Mouse (Mus musculus): Measurements from ENCODE around the gene Hist1h1d. TPM values are rescaled to one million over a fixed set of nuclear protein-coding genes. Genes with fewer than 3 reads are reported as not detected.
"Not testable (repeated sequence)": the region's sequence is repeated elsewhere in the genome, so short reads cannot be mapped to it uniquely, and the experiment has no call there.

Hist1h1d gene
- polyA plus RNA-seq, 1 experiment from 2014 or later, result 0.22 TPM

DNA sequence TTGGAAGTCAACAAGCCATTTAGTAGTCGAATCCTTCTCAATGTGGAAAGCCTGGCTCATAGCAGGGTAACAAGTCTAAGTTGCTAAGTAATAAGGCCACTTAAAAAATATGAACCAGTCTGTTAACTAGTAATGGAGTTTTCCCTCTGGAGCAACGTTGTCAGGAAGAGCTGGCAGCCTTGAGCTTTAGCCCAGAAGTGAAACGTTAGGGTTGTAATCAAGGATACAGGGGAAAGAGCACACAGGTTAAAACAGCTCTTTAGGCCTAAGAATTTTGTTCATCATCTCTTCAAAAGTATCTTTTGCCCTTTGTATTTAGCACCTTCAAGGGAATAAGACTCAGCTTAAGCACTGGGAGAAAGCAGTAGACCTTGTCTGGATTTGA, 2.3 kb upstream of the Hist1h1d start:
- Histone ChIP-seq H3K4me3 (replicated peaks; ENCODE audit: low read depth, low read length) (peak overlapping the region; percentile 38), H3K4me1 (replicated peaks; ENCODE audit: insufficient read depth, low read length) (no peaks in the 10 kb centered on the region), H3K9ac (ENCODE audit: low read depth, low read length) (peak overlapping the region; percentile 58), H3K9me3 (replicated peaks; ENCODE audit: low read length) (no peaks in the 10 kb centered on the region), H3K27ac (peak overlapping the region; percentile 90), H3K27me3 (ENCODE audit: insufficient read depth, low read length) (no peaks in the 10 kb centered on the region), H3K36me3 (ENCODE audit: insufficient read depth, low read length) (no peaks in the 10 kb centered on the region), H3K4me2 (ENCODE audit: low read length) (peak overlapping the region; percentile 62)
- WGBS, result under 1% methylated on average over 3 of the region's 3 CpGs
- DNase-seq (ENCODE audit: low spot score), result peak; percentile 49
- no peak for TF ChIP-seq CTCF (IDR thresholded peaks at IDR 0.05; ENCODE audit: low read depth)
- no peak for ATAC-seq (replicated peaks; ENCODE audit: low FRiP score, low read depth)

- ATAC-seq (replicated peaks; ENCODE audit: low FRiP score, low read depth), result peak; percentile 78
- not testable (repeated sequence) for H3K4me1 ChIP-seq (replicated peaks; ENCODE audit: insufficient read depth, low read length); H3K27me3 ChIP-seq (ENCODE audit: insufficient read depth, low read length); H3K36me3 ChIP-seq (ENCODE audit: insufficient read depth, low read length); H3K9me3 ChIP-seq (replicated peaks; ENCODE audit: low read length)
- Histone ChIP-seq H3K4me3 (replicated peaks; ENCODE audit: low read depth, low read length) (peak within 1 kb of the TSS; percentile 38), H3K27ac (peak within 1 kb of the TSS; percentile 90), H3K4me2 (ENCODE audit: low read length) (peak within 1 kb of the TSS; percentile 62), H3K9ac (ENCODE audit: low read depth, low read length) (peak within 1 kb of the TSS; percentile 58)
- WGBS, result under 1% methylated on average over 47 of the region's 47 CpGs
- TF ChIP-seq CTCF (IDR thresholded peaks at IDR 0.05; ENCODE audit: low read depth), result peak; percentile 62
- DNase-seq (ENCODE audit: low spot score), result peak; percentile 99
Observed at GRCm38 (mm10) chr13:23551146-23551834, 1.8 kb upstream of the Hist1h1d start, which contains the start of gene Hist1h4f. TSS of gene Hist1h4f (minus strand) at chr13:23551648.

- no peaks in the 10 kb centered on the region for H3K9me3 ChIP-seq (replicated peaks; ENCODE audit: low read length)
- no peak for ATAC-seq (replicated peaks; ENCODE audit: low FRiP score, low read depth)
- TF ChIP-seq CTCF (IDR thresholded peaks at IDR 0.05; ENCODE audit: low read depth), result no peak
- H3K27me3 ChIP-seq (ENCODE audit: insufficient read depth, low read length), result no peaks in the 10 kb centered on the region
- H3K9ac ChIP-seq (ENCODE audit: low read depth, low read length), result peak overlapping the region; percentile 58; the same call in 1 of the 2 replicates
- no peaks in the 10 kb centered on the region for H3K4me1 ChIP-seq (replicated peaks; ENCODE audit: insufficient read depth, low read length)
- peak overlapping the region; percentile 38; the same call in 1 of the 2 replicates for H3K4me3 ChIP-seq (replicated peaks; ENCODE audit: low read depth, low read length)
- peak overlapping the region; percentile 90 for H3K27ac ChIP-seq
- H3K4me2 ChIP-seq (ENCODE audit: low read length), result peak overlapping the region; percentile 62
- 47% methylated on average over 8 of the region's 8 CpGs for WGBS
- no peak for DNase-seq (ENCODE audit: low spot score)
- no peaks in the 10 kb centered on the region for H3K36me3 ChIP-seq (ENCODE audit: insufficient read depth, low read length)
Observed at GRCm38 (mm10) chr13:23551931-23552914, 839 bp upstream of the Hist1h1d start.

- WGBS, result 19% methylated on average over 9 of the region's 9 CpGs
- Histone ChIP-seq H3K4me1 (replicated peaks; ENCODE audit: insufficient read depth, low read length) (no peaks in the 10 kb centered on the region), H3K9ac (ENCODE audit: low read depth, low read length) (peak overlapping the region; percentile 88), H3K4me2 (ENCODE audit: low read length) (peak overlapping the region; percentile 95), H3K27me3 (ENCODE audit: insufficient read depth, low read length) (no peaks in the 10 kb centered on the region), H3K27ac (peak overlapping the region; percentile 98), H3K4me3 (replicated peaks; ENCODE audit: low read depth, low read length) (peak overlapping the region; percentile 44), H3K36me3 (ENCODE audit: insufficient read depth, low read length) (no peaks in the 10 kb centered on the region), H3K9me3 (replicated peaks; ENCODE audit: low read length) (no peaks in the 10 kb centered on the region)
- DNase-seq (ENCODE audit: low spot score), result no peak
- ATAC-seq (replicated peaks; ENCODE audit: low FRiP score, low read depth), result no peak
- no peak for TF ChIP-seq CTCF (IDR thresholded peaks at IDR 0.05; ENCODE audit: low read depth)
Observed at GRCm38 (mm10) chr13:23554393-23554792, 1.3 kb downstream of the Hist1h1d start.

DNA sequence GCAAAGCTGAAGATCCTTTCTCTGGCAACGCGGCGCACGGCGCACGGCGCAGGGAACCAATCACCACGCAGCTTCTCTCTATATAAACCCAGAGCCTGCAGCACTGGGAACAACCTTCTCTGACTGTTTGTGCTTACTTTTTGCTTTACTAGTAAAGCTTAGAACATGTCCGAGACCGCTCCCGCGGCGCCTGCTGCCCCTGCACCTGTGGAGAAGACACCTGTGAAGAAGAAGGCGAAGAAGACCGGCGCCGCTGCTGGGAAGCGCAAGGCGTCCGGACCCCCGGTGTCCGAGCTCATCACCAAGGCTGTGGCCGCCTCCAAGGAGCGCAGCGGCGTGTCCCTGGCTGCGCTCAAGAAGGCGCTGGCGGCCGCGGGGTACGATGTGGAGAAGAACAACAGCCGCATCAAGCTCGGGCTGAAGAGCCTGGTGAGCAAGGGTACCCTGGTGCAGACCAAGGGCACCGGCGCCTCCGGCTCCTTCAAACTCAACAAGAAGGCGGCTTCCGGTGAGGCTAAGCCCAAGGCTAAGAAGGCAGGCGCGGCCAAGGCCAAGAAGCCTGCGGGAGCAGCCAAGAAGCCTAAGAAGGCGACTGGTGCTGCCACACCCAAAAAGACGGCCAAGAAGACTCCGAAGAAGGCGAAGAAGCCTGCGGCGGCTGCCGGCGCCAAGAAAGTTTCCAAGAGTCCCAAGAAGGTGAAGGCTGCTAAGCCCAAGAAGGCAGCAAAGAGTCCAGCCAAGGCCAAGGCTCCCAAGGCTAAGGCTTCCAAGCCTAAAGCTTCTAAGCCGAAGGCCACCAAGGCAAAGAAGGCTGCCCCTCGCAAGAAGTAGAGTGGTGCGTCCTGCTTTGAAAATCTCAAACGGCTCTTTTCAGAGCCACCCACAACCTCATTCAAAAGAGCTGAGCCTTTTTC, 2.1 kb downstream of the Hist1h1d start:
- WGBS, result under 1% methylated on average over 54 of the region's 54 CpGs
- H3K9me3 ChIP-seq (replicated peaks; ENCODE audit: low read length), result no peaks in the 10 kb centered on the region
- peak overlapping the region; percentile 44 for H3K4me3 ChIP-seq (replicated peaks; ENCODE audit: low read depth, low read length)
- no peaks in the 10 kb centered on the region for H3K27me3 ChIP-seq (ENCODE audit: insufficient read depth, low read length)
- no peaks in the 10 kb centered on the region for H3K4me1 ChIP-seq (replicated peaks; ENCODE audit: insufficient read depth, low read length)
- H3K27ac ChIP-seq, result peak overlapping the region; percentile 98
- no peak for TF ChIP-seq CTCF (IDR thresholded peaks at IDR 0.05; ENCODE audit: low read depth)
- peak overlapping the region; percentile 88 for H3K9ac ChIP-seq (ENCODE audit: low read depth, low read length)
- ATAC-seq (replicated peaks; ENCODE audit: low FRiP score, low read depth) (peak; percentile 86), DNase-seq (ENCODE audit: low spot score) (peak; percentile 94)
- H3K36me3 ChIP-seq (ENCODE audit: insufficient read depth, low read length), result no peaks in the 10 kb centered on the region
- H3K4me2 ChIP-seq (ENCODE audit: low read length), result peak overlapping the region; percentile 95
